Mouse (Mus musculus) mouse embryonic stem cell (cell line): Measurements from ENCODE around the gene Fbxw26.
"Not testable (repeated sequence)": the region's sequence is repeated elsewhere in the genome, so short reads cannot be mapped to it uniquely, and the experiment has no call there.

Experiments used
- in situ Hi-C, 2 experiments: fragments of 300-500 bp; cut with MboI; formaldehyde crosslinking; loops; 1 replicate in 1 of 2; 3 replicates in 1 of 2; pipeline ENCODE4 v1.14.3; 2019 to 2020; ENCODE audit warnings: low sequenced_read_pairs in 2 of 2, low pct_unique_long_range_greater_than_20kb in 1 of 2, mixed read lengths in 1 of 2; ENCODE audit not compliant: unreplicated experiment in 1 of 2

Gene Fbxw26

GRCm38 (mm10) chr9:109745989-109746388 lies at the start of gene Fbxw26:
Fbxw26 (minus strand) TSS chr9:109746089.
- in situ Hi-C loops, result not testable (repeated sequence)

- in situ Hi-C loops, result no loop called here
Measured at GRCm38 (mm10) chr9:109795221-109795620, 49.3 kb upstream of the Fbxw26 start.

- in situ Hi-C loops, result not testable (repeated sequence)
Measured at GRCm38 (mm10) chr9:109790570-109790969, 44.7 kb upstream of the Fbxw26 start, which contains the start of gene Fbxw27. Fbxw27 (minus strand) TSS chr9:109790670.

- in situ Hi-C loops, result not testable (repeated sequence)
Measured at GRCm38 (mm10) chr9:109766841-109767240, 21.0 kb upstream of the Fbxw26 start.

GRCm38 (mm10) chr9:109702600-109702999 lies 43.3 kb downstream of the Fbxw26 start, which contains the start of gene Fbxw18:
Fbxw18 (minus strand) TSS chr9:109702700.
- in situ Hi-C loops, result not testable (repeated sequence)

- in situ Hi-C loops, result no loop called here
Measured at GRCm38 (mm10) chr9:109685299-109685698, 60.6 kb downstream of the Fbxw26 start.
